Mouse (Mus musculus) urinary bladder, postnatal 36 days (tissue): ENCODE results near the gene Olfr652.

Experiments
- DNase-seq, 2 experiments: peaks; one replicate each; pipeline ENCODE4 v3.0.0; 2022; ENCODE audit warnings: low spot score in 2 of 2, mixed read lengths in 1 of 2

Olfr652 gene

GRCm38 (mm10) chr7:104560601-104561000, at the start of gene Olfr652:
TSS of gene Olfr652 (plus strand) at chr7:104560901.
- DNase-seq = no peak

- no peak for DNase-seq
These were observed 10.9 kb upstream of the Olfr652 start, which contains the start of gene Olfr651 for GRCm38 (mm10) chr7:104549833-104550232. TSS of gene Olfr651 (plus strand) at chr7:104550133.

- no peak for DNase-seq
These were observed 8.0 kb upstream of the Olfr652 start for GRCm38 (mm10) chr7:104552700-104553099.

- DNase-seq = no peak
These were observed 16.3 kb downstream of the Olfr652 start, which contains the start of gene Olfr653 for GRCm38 (mm10) chr7:104577014-104577413. TSS of gene Olfr653 (plus strand) at chr7:104577314.

- no peak for DNase-seq
These were observed 20.1 kb downstream of the Olfr652 start for GRCm38 (mm10) chr7:104580846-104581245.

GRCm38 (mm10) chr7:104581429-104581828, 20.7 kb downstream of the Olfr652 start:
- no peak for DNase-seq

GRCm38 (mm10) chr7:104586725-104587124, 26.0 kb downstream of the Olfr652 start, which contains the start of gene Olfr654:
TSS of gene Olfr654 (plus strand) at chr7:104587025.
- no peak for DNase-seq

GRCm38 (mm10) chr7:104588274-104588673, 27.6 kb downstream of the Olfr652 start:
- DNase-seq = no peak

- no peak for DNase-seq
These were observed 41.0 kb downstream of the Olfr652 start, which contains the start of gene Olfr655 for GRCm38 (mm10) chr7:104601679-104602078. TSS of gene Olfr655 (minus strand) at chr7:104601779.

GRCm38 (mm10) chr7:104603173-104603572, 42.5 kb downstream of the Olfr652 start:
- DNase-seq = peak; percentile 1 to 15

- DNase-seq = no peak
These were observed 44.0 kb downstream of the Olfr652 start for GRCm38 (mm10) chr7:104604727-104605126.

GRCm38 (mm10) chr7:104613655-104614054, 53.0 kb downstream of the Olfr652 start, which contains the start of gene Olfr656:
TSS of gene Olfr656 (plus strand) at chr7:104613955.
- DNase-seq = no peak
